Mouse (Mus musculus) adrenal gland, postnatal 10 days (tissue): ENCODE measurements around the gene Kdm1b. TPM values are rescaled to one million over a fixed set of nuclear protein-coding genes. Genes with fewer than 3 reads are reported as not detected.

Experiments
- DNase-seq: peaks from one replicate; pipeline ENCODE4 v3.0.0; 2021; ENCODE audit warnings: mixed read lengths
- long read RNA-seq, 2 experiments: library from polyadenylated mRNA; stranded (forward); transcript quantifications; one replicate each; pipeline ENCODE4 v2.0.0; 2021
- total RNA-seq, 2 experiments: library from RNA; stranded (reverse); gene quantifications; 2 replicates each; pipeline ENCODE4 v1.2.3; 2021

The Kdm1b gene
- 1 to 10 TPM; 9.5 to 9.9 TPM for total RNA-seq
- long read RNA-seq, experiment 1, full-length matches to known transcripts: 4 of 8 reads
- long read RNA-seq, experiment 1, partial matches to known transcripts: 2 of 8 reads
- long read RNA-seq, experiment 1, other reads (novel, unspliced or antisense): 2 of 8 reads
- long read RNA-seq, experiment 2, full-length matches to known transcripts: 8 of 13 reads
- long read RNA-seq, experiment 2, partial matches to known transcripts: 3 of 13 reads
- long read RNA-seq, experiment 2, other reads (novel, unspliced or antisense): 2 of 13 reads

DNA sequence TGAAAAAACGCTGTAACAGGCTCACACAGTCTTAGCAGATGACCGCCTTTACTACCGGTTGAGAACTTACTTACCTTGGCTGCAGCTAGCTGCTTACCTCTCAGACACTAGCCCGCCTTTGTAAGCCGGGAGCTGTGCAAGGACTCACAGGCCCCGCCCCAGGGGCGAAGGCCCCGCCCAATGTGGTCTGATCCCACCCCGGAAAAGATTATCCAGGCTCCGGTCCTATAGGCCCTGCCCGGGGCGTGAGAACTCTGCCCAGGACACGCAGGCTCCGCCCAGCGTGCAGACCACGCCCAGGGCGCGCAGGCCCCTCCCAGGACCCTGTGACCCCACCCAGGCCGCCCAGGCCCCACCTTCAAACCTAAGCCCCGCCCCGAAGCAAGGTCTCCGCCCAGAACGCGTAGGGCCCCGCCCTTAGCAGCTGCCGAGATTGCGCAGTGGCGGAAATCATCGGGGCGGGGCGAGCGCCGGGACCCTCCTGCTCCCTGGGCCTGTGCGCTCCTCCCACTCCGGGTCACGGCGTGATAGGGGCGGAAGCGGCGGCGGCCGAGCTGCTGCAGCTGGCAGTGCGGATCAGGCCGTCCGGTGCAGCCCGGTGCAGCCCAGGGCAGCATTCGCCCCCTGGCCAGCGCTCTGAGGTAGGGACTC, at the start of gene Kdm1b:
Gene Kdm1b (plus strand): TSS at position 470 of the 651 bp plus-strand sequence.
- peak; percentile 100 for DNase-seq

DNA sequence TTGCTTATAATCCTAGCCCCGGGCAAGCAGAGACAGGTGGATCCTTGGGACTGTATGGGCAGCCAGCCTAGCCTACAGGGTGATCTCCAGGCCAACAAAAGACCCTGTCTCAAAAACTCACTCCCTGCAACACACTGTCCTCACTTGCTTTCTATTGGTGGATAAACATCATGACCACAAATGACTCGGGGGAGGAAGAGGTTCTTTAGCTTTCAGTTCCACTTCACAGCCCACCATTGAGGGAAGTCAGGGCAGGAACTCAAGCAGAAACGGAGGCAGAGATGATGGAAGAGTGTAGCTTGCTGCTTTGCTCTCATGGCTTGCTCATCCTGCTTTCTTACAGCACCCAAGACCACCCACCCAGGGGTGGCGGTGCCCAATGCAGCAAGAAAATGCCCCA, 45.9 kb upstream of the Kdm1b start:
- DNase-seq: no peak

DNA sequence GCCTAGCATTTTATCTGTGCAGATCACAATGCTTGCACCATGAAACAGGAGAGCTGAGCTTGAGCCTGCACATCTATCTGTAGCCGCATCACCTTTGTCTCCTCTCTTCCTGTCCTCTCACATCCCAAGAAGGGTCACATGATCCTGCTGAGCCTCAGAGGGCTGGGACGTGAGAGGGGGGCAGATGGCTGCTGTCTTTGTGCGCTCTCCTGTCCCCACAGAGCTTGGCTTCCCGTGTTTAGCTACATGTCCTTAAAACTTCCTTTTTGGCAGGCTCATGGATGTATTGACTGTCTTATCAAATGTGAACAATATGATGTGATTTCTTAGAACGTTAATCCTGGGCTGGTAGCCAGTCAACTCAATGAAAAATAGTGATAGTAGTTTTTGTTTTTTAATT, 43.8 kb upstream of the Kdm1b start:
- no peak for DNase-seq

DNA sequence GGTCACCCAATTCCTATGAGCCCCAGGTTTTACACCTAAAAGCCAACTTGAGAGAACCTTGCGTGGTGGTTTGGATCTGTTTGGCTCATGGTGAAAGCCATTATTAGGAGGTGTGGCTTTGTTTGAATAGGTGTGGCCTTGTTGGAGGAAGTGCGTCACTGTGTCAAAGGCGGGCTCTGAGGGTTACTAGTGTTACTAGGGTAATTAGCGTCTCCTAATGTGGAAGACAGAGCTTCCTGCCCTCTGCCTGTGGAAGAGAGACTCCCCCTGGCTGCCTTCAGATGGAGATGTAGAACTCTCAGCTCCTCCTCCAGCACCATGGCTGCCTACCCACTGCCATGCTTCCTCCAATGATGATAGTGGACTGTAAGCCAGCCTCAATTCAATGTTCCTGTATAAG, 41.7 kb upstream of the Kdm1b start:
- DNase-seq: no peak

DNA sequence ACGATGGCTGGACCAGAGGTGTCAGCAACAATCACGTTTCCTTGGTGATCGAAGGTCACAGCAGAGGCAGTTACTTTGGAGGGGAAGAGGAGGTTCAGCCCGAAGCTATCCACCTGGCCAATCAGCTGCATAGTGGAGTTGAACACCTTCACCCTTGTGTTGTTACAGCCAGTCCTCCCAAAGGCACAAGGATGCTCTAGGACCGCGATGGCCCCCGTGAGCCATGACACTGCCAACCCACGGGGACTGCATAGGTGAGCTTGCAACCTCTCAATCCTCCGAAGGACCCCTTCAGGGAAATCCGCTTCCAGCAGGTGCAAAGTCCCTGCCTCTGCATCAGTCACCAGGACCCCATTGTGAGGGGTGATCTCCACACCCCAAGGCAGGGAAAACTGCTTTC, 29.6 kb upstream of the Kdm1b start:
- no peak for DNase-seq

DNA sequence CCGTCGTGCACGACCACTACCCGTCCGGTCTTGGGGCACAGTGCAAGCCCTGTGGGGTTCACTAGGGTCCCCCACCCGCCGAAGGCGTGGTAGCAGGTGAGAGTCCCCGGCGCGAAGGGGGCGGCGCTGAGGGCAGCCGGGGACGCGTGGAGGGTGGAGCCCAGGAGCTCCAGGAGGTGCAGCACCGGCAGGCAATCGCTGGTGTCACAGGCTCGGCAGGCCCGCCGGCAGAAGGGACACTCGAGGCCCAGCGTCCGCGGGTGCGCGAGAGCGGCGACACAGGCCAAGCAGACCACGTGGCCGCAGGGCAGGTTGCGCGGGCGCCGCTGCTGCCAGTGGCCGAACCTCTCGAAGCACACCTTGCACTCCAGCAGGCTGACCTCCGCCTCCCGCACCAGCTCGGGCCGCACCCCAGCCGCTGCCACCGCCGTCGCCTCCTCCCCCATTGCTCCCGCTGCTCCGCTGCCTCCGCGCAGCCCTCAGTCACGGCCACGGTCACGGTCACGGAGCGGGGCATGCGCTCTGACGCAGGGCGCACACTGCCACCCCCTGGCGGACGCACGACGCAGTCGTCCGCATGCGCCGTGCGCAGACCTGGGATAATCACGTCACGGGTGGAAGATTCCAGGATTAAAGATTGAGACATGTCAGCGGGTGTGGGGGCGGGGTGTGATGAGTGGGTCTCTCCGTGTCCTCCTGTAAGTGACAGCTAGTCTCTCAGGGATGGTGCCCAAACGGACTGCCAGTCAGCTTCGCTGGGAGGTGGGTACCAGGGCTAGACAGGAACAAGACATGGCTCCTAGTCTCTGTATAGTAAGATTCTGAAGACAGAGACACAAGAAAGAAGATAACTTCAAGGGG, 28.7 kb upstream of the Kdm1b start, which contains the start of gene Nhlrc1:
Gene Nhlrc1 (minus strand): TSS at position 517 of the 861 bp plus-strand sequence.
- peak; percentile 88 for DNase-seq

DNA sequence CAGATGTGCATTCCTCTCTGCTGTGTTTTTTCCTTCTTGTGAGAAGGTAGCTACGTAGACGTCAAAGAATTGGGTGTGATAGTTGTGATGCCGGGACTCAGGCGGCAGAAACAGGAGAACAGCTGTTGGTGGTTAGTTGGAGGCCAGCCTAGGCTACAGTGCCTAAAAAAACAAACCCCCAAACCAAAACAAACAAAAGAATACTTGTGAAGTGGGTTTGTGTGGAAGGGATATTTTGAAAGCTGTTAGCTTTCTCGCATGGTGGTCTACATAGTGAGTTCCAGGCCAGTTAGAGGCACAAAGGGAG, 28.2 kb upstream of the Kdm1b start:
- DNase-seq: no peak

DNA sequence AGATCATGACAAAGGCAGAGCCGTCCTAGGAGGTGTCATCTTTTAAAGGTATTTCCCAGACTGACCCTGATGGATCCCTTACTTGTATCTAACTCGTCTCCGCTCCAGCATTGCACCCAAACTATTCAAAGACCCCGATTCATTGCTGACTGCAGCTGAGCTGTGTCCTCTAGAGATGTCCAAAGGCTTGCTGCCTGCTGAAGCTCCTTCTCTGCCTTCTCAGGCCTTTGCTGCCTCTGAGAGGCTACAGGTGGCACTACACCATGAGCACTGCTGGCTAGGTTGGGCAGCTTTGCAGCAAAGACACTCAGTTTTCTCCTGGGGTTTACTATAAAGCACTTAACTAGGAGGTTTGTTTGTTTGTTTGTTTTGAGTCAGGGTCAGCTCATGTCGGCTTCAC, 26.0 kb upstream of the Kdm1b start:
- DNase-seq: peak; percentile 64

DNA sequence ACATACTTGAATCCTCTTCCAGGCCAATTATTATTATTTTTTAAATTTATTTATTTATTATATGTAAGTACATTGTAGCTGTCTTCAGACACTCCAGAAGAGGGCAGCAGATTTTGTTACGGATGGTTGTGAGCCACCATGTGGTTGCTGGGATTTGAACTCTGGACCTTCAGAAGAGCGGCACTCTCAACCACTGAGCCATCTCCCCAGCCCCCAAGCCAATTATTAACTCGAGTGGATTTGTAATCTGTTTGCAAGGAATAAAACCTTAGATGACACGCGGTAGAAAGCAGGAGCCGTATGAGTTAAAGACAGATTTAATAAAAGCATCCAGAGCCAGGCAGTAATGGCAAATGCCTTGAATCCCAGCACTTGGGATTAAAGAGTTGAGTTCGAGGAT, 23.5 kb upstream of the Kdm1b start:
- no peak for DNase-seq

DNA sequence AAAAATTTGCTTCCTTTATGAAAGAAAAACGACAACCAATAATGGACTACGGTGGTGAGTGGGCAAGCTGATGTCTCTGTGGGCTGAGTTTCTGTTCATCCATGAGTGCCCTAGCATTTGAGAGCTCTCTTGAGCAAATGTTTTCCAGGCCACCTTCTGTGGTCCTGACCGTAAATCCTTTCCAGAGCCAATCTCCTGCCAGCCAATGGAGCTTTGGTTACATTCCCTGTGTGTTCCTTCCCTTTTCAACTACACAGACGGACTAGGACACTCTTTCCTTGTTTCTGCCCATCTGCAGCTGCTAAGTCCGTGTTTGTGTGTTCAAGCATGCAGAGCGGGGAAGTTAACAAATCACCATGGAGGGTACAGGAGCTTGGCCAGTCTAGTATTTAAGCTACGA, 22.5 kb upstream of the Kdm1b start:
- no peak for DNase-seq

DNA sequence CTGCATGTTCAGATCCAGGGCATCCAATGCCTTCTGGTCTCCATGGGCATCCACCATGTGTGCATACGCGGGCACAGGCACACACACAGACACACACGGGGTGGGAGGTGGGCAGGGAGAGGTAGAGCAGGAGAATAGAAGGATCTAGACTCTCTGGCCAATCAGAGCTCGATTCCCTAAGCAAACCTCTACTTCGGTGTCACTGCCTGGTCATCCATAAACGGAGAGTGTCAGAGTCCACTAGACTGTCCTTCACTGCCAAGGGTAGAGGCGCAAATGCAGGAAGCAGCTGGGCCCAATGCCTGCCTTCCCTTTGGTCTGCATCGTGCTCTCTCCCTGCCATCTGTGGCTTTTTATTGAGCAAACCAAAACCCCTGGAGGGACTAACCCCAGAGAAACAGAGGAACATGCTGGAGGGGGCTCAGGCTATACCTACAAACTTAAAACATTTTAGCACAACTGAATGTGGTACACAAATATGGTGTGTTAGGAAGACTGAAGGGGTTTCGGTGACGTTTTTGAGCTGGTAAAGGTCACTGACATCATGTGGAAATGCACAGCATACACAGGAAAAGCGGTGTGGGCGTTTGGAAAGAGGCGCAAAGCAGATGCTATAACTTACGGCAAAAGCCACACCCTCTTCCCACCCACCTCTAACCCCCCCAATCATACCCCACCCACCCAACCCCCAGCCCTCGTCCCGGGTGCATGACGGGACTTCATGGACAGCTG, 12.8 kb upstream of the Kdm1b start:
- no peak for DNase-seq

DNA sequence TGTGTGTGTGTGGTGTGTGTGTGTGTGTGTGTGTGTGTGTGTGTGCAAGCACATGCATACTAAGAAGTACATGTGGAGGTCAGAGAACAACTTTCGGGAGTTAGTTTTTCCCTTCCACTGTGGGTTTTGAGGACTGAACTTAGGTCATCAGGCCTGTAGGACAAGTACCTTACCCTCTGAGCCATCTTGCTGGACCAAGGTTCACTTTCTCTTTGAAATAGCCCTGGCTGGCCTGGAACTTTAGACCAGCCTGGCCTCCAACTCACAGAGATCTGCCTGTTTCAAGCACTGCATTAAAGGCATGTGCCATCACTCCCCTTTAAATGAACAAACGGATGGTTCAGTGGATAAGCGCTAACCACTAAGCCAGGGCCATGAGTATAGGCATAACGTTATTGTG, 9.7 kb upstream of the Kdm1b start:
- no peak for DNase-seq

DNA sequence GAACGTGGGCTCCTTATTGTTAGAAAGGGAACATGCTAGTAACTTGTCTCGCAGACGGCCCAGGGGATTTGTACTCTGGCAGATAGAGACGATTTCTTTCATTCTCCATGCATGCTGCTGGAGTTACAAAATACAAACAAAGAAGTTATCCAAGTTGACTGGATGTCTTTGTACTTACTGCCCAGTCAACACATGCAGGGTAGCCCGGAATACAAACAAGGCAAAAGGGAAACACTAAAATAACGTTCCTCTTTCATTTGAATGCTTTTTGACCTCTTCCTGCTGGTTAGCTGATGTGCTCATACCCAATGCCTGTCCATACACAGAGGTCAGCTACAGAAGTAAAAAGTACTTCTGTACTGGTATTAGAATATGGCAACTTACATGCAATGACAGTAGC, 5.4 kb upstream of the Kdm1b start:
- no peak for DNase-seq

DNA sequence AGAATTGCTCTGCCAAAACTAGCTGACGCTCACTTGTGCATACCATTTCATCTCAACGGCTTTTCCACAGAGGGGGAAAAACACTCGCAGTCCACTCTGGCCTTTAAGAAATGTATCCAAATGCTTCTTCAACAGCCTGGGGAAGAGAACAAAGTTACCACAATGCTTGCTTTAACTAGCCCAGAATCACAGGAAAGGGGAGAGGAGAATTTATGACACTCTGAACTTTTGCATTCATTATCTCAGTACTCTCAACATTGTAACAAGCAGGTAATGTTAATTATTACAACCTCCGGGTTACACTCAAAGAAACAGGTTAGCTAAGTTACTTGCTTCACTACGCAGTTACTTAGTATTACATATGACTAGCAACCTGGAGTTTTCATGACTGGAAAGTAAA, 3.2 kb upstream of the Kdm1b start:
- DNase-seq: no peak

DNA sequence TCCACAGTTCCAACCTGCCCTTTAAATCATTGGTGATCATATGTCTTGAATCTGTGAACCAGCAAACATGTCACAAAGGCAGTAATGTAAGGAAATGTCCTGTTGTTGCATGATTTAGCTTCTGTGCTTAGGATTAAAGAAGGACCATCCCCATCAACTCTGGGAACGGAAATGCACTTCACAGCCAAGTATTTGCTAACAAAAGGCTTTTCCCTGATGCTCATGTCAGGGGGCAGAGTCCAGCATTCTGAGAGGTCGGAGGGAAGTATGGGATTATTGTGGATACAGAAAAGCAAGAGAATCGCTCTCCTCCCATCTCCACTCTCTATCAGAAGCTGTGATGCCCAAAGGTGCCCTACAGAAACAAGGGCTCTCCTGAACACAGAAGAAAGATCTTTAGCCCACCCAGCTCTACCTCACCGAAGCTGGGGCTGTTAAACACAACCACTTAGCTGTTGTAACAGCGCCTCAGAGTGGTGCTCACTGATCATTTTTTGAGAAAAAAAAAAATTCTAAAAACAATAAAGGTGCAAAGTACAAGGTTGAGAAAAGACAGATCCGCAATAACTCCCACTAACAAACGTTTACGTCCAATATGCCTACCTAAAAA, 1.2 kb upstream of the Kdm1b start:
- no peak for DNase-seq

DNA sequence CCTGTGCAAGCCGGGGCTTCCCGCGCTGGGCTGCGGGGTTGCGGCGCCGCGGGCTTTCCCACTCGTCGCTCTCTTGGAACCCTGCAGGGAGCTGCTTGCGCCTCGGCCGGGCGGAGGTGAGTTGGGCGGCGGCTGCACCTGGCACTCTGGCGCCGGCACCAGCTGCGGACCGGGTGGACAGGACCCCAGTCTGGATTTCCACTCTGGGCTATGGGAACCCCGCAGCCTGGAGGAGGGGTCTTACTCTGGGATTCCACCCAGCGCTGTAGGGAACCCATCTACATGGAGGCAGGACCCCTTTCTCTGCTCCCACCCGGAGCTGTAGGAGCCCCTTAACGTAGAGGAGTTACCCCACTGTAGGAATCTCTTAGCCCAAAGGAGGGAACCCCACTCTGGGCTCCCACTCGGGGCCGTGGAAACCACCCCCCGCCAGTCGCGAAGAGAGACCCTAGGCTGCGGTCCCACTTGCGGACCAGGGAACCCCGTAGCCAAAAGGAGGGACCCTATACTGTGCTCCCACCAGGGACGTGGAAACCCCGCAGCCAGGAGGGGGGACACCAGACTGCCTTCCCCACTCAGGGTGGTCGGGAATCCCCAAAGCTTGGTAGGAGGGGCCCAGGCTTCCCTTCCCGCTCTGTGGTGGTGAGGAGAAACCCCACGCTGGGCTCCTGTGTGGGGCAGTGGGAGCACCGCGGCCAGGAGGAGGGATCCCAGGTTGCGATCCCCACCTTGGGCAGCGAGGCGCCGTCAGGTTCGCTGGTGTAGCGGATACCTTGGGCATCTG, 726 bp downstream of the Kdm1b start:
- DNase-seq: peak; percentile 34

DNA sequence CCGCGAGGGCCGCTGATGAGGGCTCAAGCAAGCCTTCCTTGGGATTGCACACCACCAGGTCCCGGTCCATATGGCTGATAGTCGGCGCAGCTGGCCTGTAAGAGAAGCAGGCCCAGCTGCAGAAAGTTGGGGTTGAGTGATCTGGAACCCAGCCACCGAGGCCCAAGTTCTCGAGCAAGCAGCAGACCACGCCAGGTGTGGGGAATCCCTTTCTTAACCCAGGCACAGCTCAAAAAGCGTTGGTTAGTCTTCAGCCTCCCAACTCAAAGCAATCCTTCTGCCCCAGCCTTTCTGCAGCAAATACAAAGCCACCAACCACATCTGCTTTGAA, 1.3 kb downstream of the Kdm1b start, which contains the start of gene Tpmt:
Gene Tpmt (minus strand): TSS at position 121 of the 331 bp plus-strand sequence.
- DNase-seq: no peak

DNA sequence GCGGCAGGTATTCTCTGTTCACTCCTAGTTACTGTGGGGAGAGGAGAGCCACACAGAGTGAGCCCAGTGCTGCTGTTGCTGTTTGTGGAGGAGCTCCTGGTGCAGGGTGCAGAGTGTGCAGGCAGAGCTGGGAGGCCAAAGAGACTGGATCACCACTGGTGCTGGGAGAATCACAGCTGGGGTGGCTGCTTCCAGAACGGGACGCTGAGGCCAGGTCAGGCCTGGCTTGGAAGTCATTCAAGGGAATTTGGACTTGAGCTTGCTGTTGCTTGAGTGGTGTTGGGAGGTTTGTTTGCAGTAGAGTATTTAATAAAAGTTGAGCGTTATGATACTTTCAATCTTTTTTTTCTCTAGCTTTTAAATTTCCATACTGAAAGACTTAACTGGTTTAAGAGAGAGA, 4.7 kb downstream of the Kdm1b start:
- DNase-seq: peak; percentile 18

DNA sequence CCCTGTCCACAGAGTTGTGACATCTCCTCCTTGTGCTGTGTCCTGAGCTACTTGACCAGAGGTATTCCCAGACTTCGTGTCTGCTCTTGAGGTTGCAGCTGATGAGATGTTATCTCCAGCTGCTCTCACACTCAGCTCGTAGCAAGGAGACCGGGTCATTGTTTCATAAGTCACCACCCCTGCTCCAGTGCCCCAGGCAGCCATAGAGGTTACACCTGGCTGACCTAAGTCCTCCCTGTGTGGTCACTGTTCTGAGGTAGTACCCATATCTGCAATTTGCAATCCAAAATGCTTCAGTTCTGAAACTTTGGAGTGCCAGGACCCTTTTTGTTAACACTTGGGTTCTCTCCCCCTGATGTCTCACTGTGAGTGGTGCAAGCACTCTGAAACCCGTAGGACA, 6.7 kb downstream of the Kdm1b start:
- DNase-seq: no peak

DNA sequence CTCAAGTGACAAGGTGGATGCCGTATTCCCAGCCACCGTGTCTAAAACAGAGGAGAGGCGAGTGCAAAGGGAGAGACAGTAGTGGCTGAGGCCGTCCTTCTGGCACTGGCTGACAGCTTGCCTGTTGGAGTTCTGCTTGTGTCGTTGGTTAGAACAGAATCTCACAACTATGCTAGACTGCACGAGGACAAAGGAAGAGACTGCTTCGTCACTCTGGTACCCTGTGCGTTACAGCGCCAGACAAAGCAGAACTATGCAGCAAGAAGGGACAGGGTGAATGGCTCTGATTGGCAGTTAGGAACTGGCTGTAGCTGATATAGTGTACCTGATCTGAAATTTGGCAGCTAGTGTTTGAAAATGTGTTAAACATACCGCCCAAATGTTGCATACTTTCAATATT, 10.7 kb downstream of the Kdm1b start:
- no peak for DNase-seq

DNA sequence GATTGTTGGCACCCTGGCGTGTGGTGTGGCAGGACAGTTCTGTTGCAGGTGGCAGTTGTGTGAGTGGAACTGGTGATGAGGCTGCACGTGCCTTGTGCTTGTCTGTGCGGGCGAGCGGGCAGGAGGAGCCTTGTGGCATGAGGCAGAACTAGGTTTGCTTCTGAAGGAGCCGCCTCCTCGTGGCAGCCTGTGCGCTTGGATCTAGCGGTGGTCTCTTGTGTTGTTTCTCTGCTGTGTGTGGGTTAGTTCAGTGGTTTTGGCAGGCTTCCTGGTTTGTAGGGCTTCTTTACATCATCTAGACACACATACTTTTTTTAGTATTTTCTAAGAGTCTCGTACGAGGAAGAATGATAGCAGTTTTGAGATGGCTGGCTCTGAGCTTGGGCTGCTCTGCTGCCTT, 12.8 kb downstream of the Kdm1b start:
- no peak for DNase-seq

DNA sequence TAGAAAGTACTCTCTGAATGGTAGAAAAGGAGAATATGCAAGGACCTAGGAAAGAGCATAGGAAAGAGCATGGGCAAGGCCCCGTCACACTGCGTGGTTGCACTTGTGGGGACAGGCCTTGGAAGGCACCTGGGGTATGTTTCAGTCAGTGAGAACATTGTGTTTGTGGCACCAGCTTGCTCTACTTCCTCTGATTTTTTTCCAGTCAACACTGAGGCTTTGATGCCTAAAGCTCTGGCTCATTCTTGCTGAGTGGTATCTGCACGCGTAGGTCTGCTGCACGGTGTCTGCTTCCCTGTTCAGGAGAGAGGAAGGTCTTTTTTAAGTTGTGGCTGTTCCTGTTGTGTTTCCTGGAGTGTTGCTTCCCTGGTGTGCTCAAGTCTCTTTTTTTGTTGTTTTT, 13.5 kb downstream of the Kdm1b start:
- no peak for DNase-seq
